Mouse (Mus musculus): ENCODE measurements around the gene Gm49403.
"Not testable (repeated sequence)": the region's sequence is repeated elsewhere in the genome, so short reads cannot be mapped to it uniquely, and the experiment has no call there.

Gene Gm49403

GRCm38 (mm10) chr19:8883616-8884015, at the start of gene Gm49403, which contains the start of gene Lbhd1:
TSS of gene Gm49403 (plus strand) at chr19:8883930.
TSS of gene Lbhd1 (plus strand) at chr19:8883732.
- DNase-seq = no peak

GRCm38 (mm10) chr19:8836327-8836726, 47.4 kb upstream of the Gm49403 start:
- DNase-seq = not testable (repeated sequence)

- peak; percentile 67 to 87 for DNase-seq
These were observed 46.4 kb upstream of the Gm49403 start, which contains the start of gene Bscl2 for GRCm38 (mm10) chr19:8837251-8837791. TSS of gene Bscl2 (plus strand) at chr19:8837467.

GRCm38 (mm10) chr19:8838041-8838730, 45.5 kb upstream of the Gm49403 start:
- DNase-seq = peak in 1 of 2 experiments; percentile 27

GRCm38 (mm10) chr19:8839103-8839907, 44.4 kb upstream of the Gm49403 start, which contains the start of gene Gng3:
TSS of gene Gng3 (minus strand) at chr19:8839194.
- DNase-seq = no peak

- peak; percentile 62 to 74 for DNase-seq
These were observed 43.6 kb upstream of the Gm49403 start for GRCm38 (mm10) chr19:8839908-8840791.

- DNase-seq = no peak
These were observed 42.7 kb upstream of the Gm49403 start for GRCm38 (mm10) chr19:8841012-8841411.

GRCm38 (mm10) chr19:8842961-8843360, 40.8 kb upstream of the Gm49403 start:
- DNase-seq = no peak

- peak in 1 of 2 experiments; percentile 83 for DNase-seq
These were observed 39.2 kb upstream of the Gm49403 start for GRCm38 (mm10) chr19:8844371-8845129.

- no peak for DNase-seq
These were observed 35.4 kb upstream of the Gm49403 start for GRCm38 (mm10) chr19:8848356-8848755.

- DNase-seq = no peak
These were observed 33.3 kb upstream of the Gm49403 start, which contains the start of gene Lrrn4cl for GRCm38 (mm10) chr19:8850402-8850901. TSS of gene Lrrn4cl (plus strand) at chr19:8850768.

- DNase-seq = no peak
These were observed 32.1 kb upstream of the Gm49403 start for GRCm38 (mm10) chr19:8851639-8852038.

- DNase-seq = no peak
These were observed 31.3 kb upstream of the Gm49403 start for GRCm38 (mm10) chr19:8852236-8852928.

- no peak for DNase-seq
These were observed 30.6 kb upstream of the Gm49403 start for GRCm38 (mm10) chr19:8853117-8853516.

- peak in 1 of 2 experiments; percentile 32 for DNase-seq
These were observed 26.0 kb upstream of the Gm49403 start for GRCm38 (mm10) chr19:8857689-8858088.

- peak in 1 of 2 experiments; percentile 52 for DNase-seq
These were observed 24.7 kb upstream of the Gm49403 start for GRCm38 (mm10) chr19:8859018-8859417.

- DNase-seq = no peak
These were observed 19.5 kb upstream of the Gm49403 start for GRCm38 (mm10) chr19:8864265-8864664.

- not testable (repeated sequence) for DNase-seq
These were observed 13.3 kb upstream of the Gm49403 start for GRCm38 (mm10) chr19:8870381-8870780.

GRCm38 (mm10) chr19:8870838-8871237, 12.9 kb upstream of the Gm49403 start:
- DNase-seq = no peak
